Mouse (Mus musculus): Measurements from ENCODE around the gene Wfikkn2. TPM values are rescaled to one million over a fixed set of nuclear protein-coding genes. Genes with fewer than 3 reads are reported as not detected.
A peak's percentile ranks its signal among the peaks of the same experiment; 100 is the strongest.

Gene Wfikkn2
- polyA plus RNA-seq, 1 experiment, result 0.16 TPM

GRCm38 (mm10) chr11:94265134-94265785 is 19.5 kb upstream of the Wfikkn2 start:
- peak overlapping the region; percentile 17; the same call in 1 of the 2 replicates for H3K4me3 ChIP-seq (ENCODE audit: low read depth, low read length)
- H3K36me3 ChIP-seq (ENCODE audit: control insufficient read depth, insufficient read depth, low read length, poor library complexity, severe bottlenecking), result no peaks in the 10 kb centered on the region
- TF ChIP-seq CTCF (IDR thresholded peaks at IDR 0.05; ENCODE audit: low read depth, low read length) (no peak), EP300 (IDR thresholded peaks at IDR 0.05; ENCODE audit: insufficient read depth, low read depth, low read length) (no peak), POLR2A (IDR thresholded peaks at IDR 0.05; ENCODE audit: insufficient read depth, low read length) (no peak)
- H3K9me3 ChIP-seq (replicated peaks; ENCODE audit: control insufficient read depth, insufficient read depth, low read length, poor library complexity, severe bottlenecking), result no peaks in the 10 kb centered on the region
- no peaks in the 10 kb centered on the region for H3K27me3 ChIP-seq (ENCODE audit: control insufficient read depth, insufficient read depth, low read length, poor library complexity, severe bottlenecking)
- H3K4me1 ChIP-seq (ENCODE audit: control insufficient read depth, insufficient read depth, low read length), result peaks cover 5% of the 10 kb centered on the region
- H3K9ac ChIP-seq (ENCODE audit: low read depth, poor library complexity, severe bottlenecking), result peak overlapping the region; percentile 56
- no peak overlapping the region for H3K27ac ChIP-seq (ENCODE audit: insufficient read depth, low read length)

GRCm38 (mm10) chr11:94261585-94262370 is 16.0 kb upstream of the Wfikkn2 start:
- H3K27ac ChIP-seq (ENCODE audit: insufficient read depth, low read length), result no peak overlapping the region
- no peak for TF ChIP-seq POLR2A (IDR thresholded peaks at IDR 0.05; ENCODE audit: insufficient read depth, low read length)
- TF ChIP-seq EP300 (IDR thresholded peaks at IDR 0.05; ENCODE audit: insufficient read depth, low read depth, low read length), result no peak
- TF ChIP-seq CTCF (IDR thresholded peaks at IDR 0.05; ENCODE audit: low read depth, low read length), result no peak
- H3K9ac ChIP-seq (ENCODE audit: low read depth, poor library complexity, severe bottlenecking), result no peak overlapping the region

DNA sequence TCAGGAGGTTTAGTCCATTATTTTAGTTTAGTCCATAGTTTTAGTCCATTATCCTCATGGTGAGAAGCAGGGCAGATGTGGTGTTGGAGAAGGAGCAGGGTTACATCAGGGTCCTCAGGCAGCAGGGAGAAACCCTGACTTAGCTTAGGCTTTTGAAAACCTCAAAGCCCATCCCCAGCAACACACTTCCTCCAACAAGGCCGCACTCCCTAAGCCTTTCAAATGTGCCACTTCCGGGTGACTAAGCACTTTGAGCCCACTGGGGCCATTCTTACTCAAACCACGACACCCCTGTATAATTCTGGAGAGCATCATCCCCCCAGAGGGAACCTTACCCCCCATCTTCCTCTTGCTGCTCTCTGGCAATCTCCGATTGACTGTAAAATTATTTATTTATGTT is 14.0 kb upstream of the Wfikkn2 start:
- Histone ChIP-seq H3K36me3 (ENCODE audit: control insufficient read depth, insufficient read depth, low read length, poor library complexity, severe bottlenecking) (no peaks in the 10 kb centered on the region), H3K4me1 (ENCODE audit: control insufficient read depth, insufficient read depth, low read length) (no peaks in the 10 kb centered on the region), H3K4me3 (ENCODE audit: low read depth, low read length) (no peak overlapping the region), H3K27ac (ENCODE audit: insufficient read depth, low read length) (no peak overlapping the region), H3K9me3 (replicated peaks; ENCODE audit: control insufficient read depth, insufficient read depth, low read length, poor library complexity, severe bottlenecking) (0 out of 2 replicates have a peak, but pooled peaks cover 4% of the 10 kb centered on the region), H3K9ac (ENCODE audit: low read depth, poor library complexity, severe bottlenecking) (no peak overlapping the region), H3K27me3 (ENCODE audit: control insufficient read depth, insufficient read depth, low read length, poor library complexity, severe bottlenecking) (no peaks in the 10 kb centered on the region)
- TF ChIP-seq POLR2A (IDR thresholded peaks at IDR 0.05; ENCODE audit: insufficient read depth, low read length) (no peak), CTCF (IDR thresholded peaks at IDR 0.05; ENCODE audit: low read depth, low read length) (no peak), EP300 (IDR thresholded peaks at IDR 0.05; ENCODE audit: insufficient read depth, low read depth, low read length) (no peak)

More at GRCm38 (mm10) chr11:94261585-94262370, 16.0 kb upstream of the Wfikkn2 start:
- Histone ChIP-seq H3K27me3 (ENCODE audit: control insufficient read depth, insufficient read depth, low read length, poor library complexity, severe bottlenecking) (no peaks in the 10 kb centered on the region), H3K4me1 (ENCODE audit: control insufficient read depth, insufficient read depth, low read length) (peaks cover 2% of the 10 kb centered on the region), H3K9me3 (replicated peaks; ENCODE audit: control insufficient read depth, insufficient read depth, low read length, poor library complexity, severe bottlenecking) (0 out of 2 replicates have a peak, but pooled peaks cover 2% of the 10 kb centered on the region), H3K36me3 (ENCODE audit: control insufficient read depth, insufficient read depth, low read length, poor library complexity, severe bottlenecking) (no peaks in the 10 kb centered on the region), H3K4me3 (ENCODE audit: low read depth, low read length) (no peak overlapping the region)

DNA sequence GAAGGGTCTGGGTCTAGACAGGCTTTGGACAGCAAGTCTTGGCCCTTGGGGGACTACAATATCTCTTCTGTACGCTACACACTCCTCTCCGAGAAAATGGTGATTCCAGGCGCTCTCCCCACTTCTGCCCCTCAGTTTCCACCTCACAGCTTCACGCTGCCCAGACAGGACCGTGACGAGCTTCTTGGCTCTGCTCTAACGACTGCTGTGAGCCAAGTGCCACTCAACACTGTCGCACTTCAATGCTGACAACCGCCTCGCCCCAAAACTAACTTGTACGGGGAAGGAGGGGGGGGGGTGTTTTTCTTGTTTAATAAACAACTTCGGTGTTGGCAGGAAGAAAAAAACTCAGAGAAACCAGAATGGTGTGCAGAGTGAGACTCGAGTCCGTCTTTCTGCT is 12.2 kb upstream of the Wfikkn2 start:
- 0 out of 2 replicates have a peak, but pooled peaks cover 4% of the 10 kb centered on the region for H3K9me3 ChIP-seq (replicated peaks; ENCODE audit: control insufficient read depth, insufficient read depth, low read length, poor library complexity, severe bottlenecking)
- H3K27ac ChIP-seq (ENCODE audit: insufficient read depth, low read length), result no peak overlapping the region
- H3K9ac ChIP-seq (ENCODE audit: low read depth, poor library complexity, severe bottlenecking), result no peak overlapping the region
- no peak overlapping the region for H3K4me3 ChIP-seq (ENCODE audit: low read depth, low read length)
- H3K36me3 ChIP-seq (ENCODE audit: control insufficient read depth, insufficient read depth, low read length, poor library complexity, severe bottlenecking), result no peaks in the 10 kb centered on the region
- H3K4me1 ChIP-seq (ENCODE audit: control insufficient read depth, insufficient read depth, low read length), result no peaks in the 10 kb centered on the region
- TF ChIP-seq CTCF (IDR thresholded peaks at IDR 0.05; ENCODE audit: low read depth, low read length), result no peak
- no peak for TF ChIP-seq POLR2A (IDR thresholded peaks at IDR 0.05; ENCODE audit: insufficient read depth, low read length)
- TF ChIP-seq EP300 (IDR thresholded peaks at IDR 0.05; ENCODE audit: insufficient read depth, low read depth, low read length), result no peak
- H3K27me3 ChIP-seq (ENCODE audit: control insufficient read depth, insufficient read depth, low read length, poor library complexity, severe bottlenecking), result no peaks in the 10 kb centered on the region

- no peak overlapping the region for H3K9ac ChIP-seq (ENCODE audit: low read depth, poor library complexity, severe bottlenecking)
- H3K4me1 ChIP-seq (ENCODE audit: control insufficient read depth, insufficient read depth, low read length), result no peaks in the 10 kb centered on the region
- no peaks in the 10 kb centered on the region for H3K27me3 ChIP-seq (ENCODE audit: control insufficient read depth, insufficient read depth, low read length, poor library complexity, severe bottlenecking)
- H3K36me3 ChIP-seq (ENCODE audit: control insufficient read depth, insufficient read depth, low read length, poor library complexity, severe bottlenecking), result no peaks in the 10 kb centered on the region
- H3K4me3 ChIP-seq (ENCODE audit: low read depth, low read length), result no peak overlapping the region
- no peak for TF ChIP-seq EP300 (IDR thresholded peaks at IDR 0.05; ENCODE audit: insufficient read depth, low read depth, low read length)
- no peak for TF ChIP-seq CTCF (IDR thresholded peaks at IDR 0.05; ENCODE audit: low read depth, low read length)
- TF ChIP-seq POLR2A (IDR thresholded peaks at IDR 0.05; ENCODE audit: insufficient read depth, low read length), result no peak
- H3K9me3 ChIP-seq (replicated peaks; ENCODE audit: control insufficient read depth, insufficient read depth, low read length, poor library complexity, severe bottlenecking), result 0 out of 2 replicates have a peak, but pooled peaks cover 4% of the 10 kb centered on the region
- no peak overlapping the region for H3K27ac ChIP-seq (ENCODE audit: insufficient read depth, low read length)
Measured at GRCm38 (mm10) chr11:94255733-94256132, 9.9 kb upstream of the Wfikkn2 start.

GRCm38 (mm10) chr11:94253691-94254090 is 7.9 kb upstream of the Wfikkn2 start:
- no peaks in the 10 kb centered on the region for H3K27me3 ChIP-seq (ENCODE audit: control insufficient read depth, insufficient read depth, low read length, poor library complexity, severe bottlenecking)
- TF ChIP-seq CTCF (IDR thresholded peaks at IDR 0.05; ENCODE audit: low read depth, low read length), result no peak
- TF ChIP-seq POLR2A (IDR thresholded peaks at IDR 0.05; ENCODE audit: insufficient read depth, low read length), result no peak
- no peak for TF ChIP-seq EP300 (IDR thresholded peaks at IDR 0.05; ENCODE audit: insufficient read depth, low read depth, low read length)
- H3K4me3 ChIP-seq (ENCODE audit: low read depth, low read length), result no peak overlapping the region
- no peaks in the 10 kb centered on the region for H3K36me3 ChIP-seq (ENCODE audit: control insufficient read depth, insufficient read depth, low read length, poor library complexity, severe bottlenecking)
- H3K9me3 ChIP-seq (replicated peaks; ENCODE audit: control insufficient read depth, insufficient read depth, low read length, poor library complexity, severe bottlenecking), result 0 out of 2 replicates have a peak, but pooled peaks cover 4% of the 10 kb centered on the region
- no peaks in the 10 kb centered on the region for H3K4me1 ChIP-seq (ENCODE audit: control insufficient read depth, insufficient read depth, low read length)
- no peak overlapping the region for H3K9ac ChIP-seq (ENCODE audit: low read depth, poor library complexity, severe bottlenecking)
- no peak overlapping the region for H3K27ac ChIP-seq (ENCODE audit: insufficient read depth, low read length)
